Mouse (Mus musculus) heart, adult 9 months (tissue): ENCODE measurements around the gene Mctp1.
A peak's percentile ranks its signal among the peaks of the same experiment; 100 is the strongest.
"Not testable (repeated sequence)": the region's sequence is repeated elsewhere in the genome, so short reads cannot be mapped to it uniquely, and the experiment has no call there.

Experiments
- DNase-seq, 2 experiments: peaks; one replicate each; pipeline ENCODE4 v3.0.0; 2022; ENCODE audit warnings: low spot score in 2 of 2

Mctp1 gene

DNA sequence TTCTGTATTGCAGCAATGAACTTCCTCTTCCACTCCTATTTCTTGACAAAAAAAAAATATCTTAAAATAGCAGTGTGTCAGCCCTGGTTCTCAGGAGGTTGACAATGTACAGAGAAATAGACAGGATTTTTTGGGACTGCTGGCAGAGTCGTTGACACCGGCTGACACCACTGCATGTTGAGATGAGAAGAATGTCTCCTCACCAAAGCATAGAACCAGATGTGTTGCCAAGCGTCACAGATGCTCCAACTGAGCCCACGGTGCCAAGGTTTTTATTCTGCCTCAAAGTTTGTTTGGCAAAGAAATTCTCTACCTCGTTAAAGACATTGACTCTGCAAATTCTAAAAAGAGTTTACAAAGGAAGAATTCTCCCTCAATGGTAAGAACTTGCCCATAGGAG lies 548.6 kb downstream of the Mctp1 start:
- DNase-seq = no peak

DNA sequence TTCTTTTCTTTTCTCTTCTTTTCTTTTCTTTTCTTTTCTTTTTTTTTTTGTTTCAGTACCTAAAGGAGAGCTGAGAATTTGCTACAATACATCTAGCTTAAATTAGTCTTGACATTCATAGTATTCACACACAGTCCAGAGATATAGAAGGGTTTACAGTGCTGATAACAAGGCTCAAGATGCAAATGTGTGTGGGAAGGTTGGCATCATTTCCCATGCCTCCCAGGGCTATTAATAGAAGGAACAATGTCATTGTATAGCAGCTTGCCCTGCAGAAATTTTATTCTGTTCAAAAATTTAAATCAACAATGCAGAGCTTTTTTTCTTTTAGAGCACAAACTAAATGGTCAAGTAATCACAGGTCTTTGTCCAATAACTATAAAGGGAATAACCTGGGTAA lies 564.9 kb downstream of the Mctp1 start:
- DNase-seq = no peak

DNA sequence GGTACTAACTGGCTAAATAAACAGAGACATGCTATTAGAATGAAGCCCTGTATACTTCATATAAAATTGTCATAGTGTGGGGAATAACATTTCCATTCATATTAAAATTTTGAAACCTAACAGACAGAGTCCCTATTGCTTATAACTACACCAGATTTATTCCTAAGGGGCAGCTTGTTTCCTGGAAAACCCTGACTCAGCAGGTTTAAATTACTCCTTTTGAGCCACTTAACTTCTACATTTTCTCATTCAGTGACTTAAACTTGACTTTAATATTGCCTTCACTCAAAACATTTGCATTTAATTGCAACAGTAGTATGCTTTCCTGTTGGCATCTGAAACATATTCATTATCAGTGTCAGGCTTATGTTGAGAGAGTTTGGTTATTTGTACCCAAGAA lies 583.3 kb downstream of the Mctp1 start:
- no peak for DNase-seq

DNA sequence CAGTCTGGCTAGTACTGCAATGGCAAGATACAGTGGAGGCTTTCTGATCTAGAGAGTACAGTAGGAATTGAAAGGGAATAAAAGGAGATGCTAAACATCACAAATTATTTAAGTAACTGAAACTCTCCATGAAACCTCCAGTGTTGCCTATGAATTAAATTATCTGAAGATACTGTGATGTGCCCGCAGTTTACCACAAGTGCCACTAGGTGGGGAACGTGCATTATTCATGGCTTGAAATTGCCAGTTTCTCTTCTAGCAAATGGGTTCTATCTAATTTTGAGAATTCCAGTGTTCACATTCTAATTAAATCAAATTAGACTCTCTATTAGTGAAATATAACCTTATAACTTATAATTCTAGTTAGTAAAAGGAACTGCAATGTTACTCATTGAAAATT lies 585.1 kb downstream of the Mctp1 start:
- DNase-seq = no peak

DNA sequence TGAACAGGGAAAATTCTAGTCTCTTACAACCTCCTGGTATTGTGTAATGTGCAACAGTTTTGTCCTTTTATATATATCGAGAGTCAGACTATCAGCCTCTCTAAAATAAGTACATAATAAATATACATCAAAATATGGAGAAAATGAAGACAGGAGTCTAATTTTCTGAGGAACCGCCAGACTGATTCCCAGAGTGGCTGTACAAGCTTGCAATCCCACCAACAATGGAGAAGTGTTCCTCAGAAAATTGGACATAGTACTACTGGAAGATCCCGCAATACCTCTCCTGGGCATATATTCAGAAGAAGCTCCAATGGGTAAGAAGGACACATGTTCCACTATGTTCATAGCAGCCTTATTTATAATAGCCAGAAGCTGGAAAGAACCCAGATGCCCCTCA lies 586.7 kb downstream of the Mctp1 start:
- DNase-seq = not testable (repeated sequence)

DNA sequence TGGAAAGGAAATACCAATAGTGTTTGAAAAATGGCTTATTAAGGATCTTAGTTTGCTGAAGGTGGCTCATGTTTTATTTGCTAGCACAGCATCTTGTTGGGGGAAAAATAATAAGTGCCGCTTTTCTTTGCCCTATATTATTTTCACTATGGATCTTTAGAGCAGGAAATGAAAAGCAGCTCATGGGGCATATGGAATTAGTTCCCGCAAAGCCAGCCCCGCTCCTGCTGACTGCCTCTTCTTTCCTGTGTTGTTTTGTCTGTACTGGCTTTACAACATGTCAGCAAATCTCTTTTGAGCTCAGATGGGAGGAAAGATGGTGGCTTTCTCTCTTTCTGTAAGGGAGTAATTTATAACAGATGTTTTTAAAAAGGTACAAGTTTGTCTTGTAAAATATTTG lies 618.3 kb downstream of the Mctp1 start:
- no peak for DNase-seq

DNA sequence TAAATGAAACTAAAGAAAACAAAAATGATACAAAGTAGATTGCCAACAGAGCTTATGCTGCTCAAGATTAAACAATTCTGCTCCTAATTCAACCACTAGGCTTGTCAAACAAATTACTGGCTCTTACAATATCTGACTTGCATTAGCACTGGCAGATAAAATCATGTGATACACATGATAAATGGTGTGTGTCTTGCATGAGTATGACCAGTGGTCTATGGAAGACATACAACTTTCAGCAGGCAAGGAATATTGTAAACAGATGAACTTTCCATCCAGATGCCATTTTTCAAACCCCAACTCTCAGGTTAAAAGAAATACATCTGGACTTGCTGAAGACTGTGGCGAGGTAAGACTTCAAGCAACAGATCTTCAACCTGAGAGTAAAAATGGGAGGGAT lies 619.3 kb downstream of the Mctp1 start:
- no peak for DNase-seq

DNA sequence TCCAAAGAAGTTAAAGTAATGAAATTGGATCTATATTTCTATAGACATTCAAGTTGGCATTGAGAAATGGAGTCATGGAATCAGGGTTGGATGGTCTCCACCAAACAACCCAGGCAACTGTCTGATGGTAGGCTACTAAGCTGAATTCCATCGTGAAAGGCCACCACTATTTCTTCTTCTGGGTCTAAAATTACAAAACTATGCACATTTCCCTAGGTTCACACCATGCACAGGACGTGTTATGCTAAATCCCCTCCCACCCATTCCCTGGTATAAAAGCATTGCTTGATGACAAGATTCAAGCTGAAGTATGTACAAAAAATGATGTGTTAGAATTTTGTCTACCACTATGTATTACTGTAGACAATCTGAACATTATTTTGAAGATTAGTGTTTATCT lies 634.5 kb downstream of the Mctp1 start:
- no peak for DNase-seq

DNA sequence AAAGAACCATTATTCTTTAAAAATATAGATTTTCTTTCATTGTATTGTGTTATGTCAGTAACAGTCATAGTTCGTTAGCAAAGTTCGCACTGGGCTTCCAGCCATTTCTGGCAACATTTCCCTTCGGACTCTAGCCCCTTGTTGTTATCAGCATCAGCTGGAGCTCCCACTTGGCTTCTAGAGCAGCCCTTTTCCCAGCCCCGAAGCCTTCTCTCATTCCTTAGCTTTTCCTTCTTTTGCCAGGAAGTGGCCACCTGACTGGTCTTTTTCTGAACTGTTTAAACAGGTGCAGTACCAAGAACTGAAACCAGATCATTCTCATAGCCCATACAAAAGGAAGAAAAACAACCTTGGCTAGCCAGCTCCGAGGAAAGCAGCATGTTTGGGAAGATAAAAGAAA lies 645.3 kb downstream of the Mctp1 start:
- DNase-seq = peak; percentile 6 to 7

DNA sequence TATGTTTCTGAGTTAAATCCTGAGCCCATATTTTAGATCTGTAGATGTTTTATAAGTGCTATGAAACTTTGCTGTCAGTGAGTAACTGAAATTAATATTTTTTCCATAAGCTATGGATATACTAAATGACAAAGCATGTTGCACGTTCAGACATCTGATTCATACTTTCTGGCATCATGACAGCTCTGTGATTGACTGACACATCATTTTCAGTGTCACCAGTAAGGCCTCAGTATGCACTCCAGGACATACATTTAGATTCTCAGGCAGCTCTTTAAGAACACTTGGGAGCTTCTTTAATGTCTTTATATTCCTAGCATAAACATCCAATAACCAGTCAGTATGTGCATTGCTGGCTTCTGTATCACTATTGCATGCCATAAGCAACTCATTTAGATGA lies 659.0 kb downstream of the Mctp1 start:
- no peak for DNase-seq

DNA sequence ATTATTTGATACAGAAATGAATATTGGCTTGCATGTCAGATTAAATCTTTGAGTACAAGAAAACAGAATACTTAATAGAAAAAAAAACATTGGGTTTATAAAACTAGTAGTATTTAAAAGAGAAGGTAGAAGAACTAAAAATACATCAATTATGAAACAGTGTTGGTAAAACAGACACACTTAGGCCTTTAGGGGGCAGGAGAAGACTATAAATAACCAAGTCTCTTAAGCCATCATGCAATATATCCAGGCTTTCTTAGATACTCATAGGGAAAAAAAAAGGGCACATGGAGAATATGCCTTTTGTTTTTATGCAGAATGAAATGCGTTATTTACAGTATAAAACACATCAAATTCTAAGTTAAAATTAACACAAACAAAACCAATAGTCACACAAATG lies 661.0 kb downstream of the Mctp1 start:
- peak in 1 of 2 experiments; percentile 5 for DNase-seq

DNA sequence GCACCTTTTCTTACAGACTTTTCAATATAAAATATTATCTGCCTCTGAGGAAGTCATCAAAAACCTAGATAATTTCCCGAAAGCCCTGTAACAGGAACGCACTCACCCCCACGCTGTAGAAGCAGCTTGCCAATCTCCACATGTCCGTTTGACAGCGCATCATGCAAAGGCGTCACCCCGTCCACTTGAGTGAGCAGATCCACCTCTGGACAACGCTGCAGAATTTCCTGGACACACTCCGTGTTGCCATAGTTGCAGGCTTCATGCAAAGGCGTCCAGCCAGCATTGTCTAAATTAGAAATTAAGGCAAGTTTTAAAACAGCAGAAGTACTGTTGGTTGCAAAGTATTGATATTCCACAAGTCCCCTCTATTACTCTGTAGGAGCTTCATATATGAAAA lies 662.1 kb downstream of the Mctp1 start:
- DNase-seq = no peak

DNA sequence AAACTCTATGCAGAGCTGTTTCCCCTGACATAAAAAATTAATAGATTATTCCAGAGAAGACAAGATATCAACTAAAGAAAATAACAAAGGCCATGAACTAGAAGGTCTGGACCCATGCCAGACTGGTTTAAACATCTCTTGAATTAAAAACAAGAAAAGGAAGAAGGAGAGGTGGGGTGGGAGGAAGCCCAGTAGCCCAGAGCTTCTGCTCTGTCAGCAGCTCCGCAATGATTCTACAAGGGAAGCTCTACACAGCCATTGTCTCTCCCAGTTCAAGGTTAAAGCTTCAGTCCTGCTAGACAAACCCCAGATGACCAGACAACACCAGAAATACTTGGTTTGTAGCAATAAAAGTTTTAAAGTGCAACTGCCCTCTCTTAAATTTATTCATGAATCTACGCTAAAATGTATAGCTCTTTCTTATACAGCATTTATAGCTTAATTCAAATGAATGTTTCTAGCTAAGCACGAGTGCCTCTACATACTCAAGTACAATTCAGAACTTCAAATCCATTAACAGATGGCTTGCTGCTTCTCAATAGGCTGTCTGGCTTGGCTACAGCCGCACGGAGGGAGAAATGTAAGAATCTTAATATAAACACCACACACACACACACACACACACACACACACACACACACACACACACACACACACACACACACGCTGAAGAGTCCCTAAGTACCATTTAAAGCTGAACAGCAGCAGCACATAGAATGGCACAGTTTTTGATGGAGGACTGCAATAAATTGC lies 663.0 kb downstream of the Mctp1 start:
- DNase-seq = no peak

DNA sequence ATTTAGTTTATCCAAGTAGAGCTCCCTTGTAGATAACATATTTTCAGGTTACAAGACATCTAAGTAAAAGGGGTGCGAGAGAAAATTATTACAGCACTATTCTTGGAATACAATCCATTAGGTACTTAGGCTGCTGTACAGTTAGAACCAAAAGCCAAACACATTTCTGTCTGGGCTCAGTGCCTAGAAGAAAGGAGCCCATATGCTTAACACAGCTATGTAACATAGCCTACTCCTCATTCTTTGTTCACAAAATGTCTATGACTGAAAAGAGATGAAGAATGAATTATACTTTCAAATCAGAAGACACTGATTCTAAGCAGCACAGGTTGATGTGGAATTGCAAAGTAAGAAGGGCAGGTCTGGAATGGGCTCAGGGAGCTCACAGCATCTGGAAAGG lies 664.1 kb downstream of the Mctp1 start:
- DNase-seq = no peak

DNA sequence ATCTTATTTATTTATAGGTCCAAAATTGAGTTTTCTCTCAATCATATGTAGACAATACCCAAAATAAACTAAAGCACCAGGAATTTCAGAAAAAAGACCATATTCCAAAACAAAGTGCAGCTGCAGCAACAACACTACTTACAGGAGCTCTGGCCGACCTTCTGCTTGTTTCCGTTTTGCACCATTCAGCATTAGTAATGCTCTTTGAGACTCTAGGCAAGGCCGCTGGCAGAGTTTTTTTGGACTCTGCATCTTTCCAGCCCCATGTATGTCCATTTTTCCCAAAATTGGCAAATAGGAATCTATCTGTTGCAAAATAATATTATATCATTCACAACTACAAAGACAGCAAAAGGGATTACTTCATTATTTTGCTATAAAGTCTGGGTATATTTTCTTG lies 665.4 kb downstream of the Mctp1 start:
- DNase-seq = no peak

DNA sequence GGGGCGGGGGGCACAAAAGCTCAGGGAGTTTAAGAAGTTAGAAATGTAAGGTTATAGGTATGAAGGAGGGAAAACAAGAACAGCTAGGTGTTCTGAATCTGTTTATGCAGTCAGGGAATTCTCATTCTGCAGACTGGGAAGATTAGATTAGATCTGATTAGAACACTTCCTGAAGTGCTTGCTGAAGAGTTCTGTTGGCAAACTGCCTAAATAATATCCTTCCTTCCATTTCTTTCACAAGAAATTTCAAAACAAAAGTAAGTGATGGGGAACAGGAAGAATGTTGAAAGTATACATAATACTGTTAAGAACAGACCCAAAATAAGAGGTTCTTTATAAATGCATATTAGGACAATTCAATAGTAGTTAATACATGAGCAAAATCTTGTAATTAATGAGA lies 678.9 kb downstream of the Mctp1 start:
- no peak for DNase-seq

DNA sequence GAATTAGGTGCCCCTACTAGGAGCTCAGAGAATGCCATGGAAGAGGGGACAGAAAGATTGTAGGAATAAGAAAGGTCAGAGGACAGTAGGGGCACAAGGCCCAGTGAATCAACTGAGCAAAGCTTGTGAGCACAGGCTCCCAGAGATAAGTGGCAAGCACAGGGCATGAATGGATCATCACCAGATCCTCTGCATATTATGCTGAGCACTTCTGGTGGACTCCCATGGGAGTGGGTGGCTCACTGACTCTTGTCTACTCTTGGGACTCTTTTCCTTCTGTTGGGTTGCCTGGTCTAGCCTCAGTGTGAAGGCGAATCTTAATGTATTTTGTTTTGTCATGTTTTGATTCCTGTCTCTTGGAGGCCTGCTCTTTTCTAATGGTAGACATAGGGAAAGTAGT lies 684.5 kb downstream of the Mctp1 start:
- DNase-seq = no peak

DNA sequence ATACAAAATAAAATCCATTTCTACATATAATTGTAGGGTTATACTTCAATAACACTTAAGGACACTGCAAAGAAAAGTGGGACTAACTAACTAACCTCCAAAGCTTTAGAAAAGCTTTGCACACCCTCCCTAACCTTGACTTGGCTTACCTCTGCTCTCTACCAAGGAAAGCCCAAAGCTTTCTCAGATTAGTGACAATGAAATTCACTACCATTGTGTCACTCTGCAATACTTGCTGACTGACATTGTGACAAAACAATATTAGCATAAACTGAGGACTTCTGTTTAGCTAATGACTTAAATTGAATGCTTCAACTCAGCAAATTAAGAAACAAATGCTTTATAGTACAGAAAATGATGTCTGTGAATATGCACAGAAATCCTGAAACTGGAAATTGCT lies 687.7 kb downstream of the Mctp1 start:
- DNase-seq = no peak
